Mouse (Mus musculus) CH12.LX (cell line): ENCODE measurements at regions not wholly inside any gene's neighbourhood (a gene's known extent, or its start where the extent isn't known, plus 50 kb on each side); places are given as distances from the start of the nearest gene placed in this dataset.

Experiments used
- DNase-seq: peaks from one replicate; pipeline ENCODE4 v3.0.0-alpha.2; 2013; ENCODE audit errors: extremely low read depth
- H3K27ac ChIP-seq: 2 replicates; pipeline ENCODE4 v1.5.1; 2012; ENCODE audit warnings: low read depth, mild to moderate bottlenecking, control low read depth, moderate library complexity; ENCODE audit not compliant: insufficient read depth
- H3K27me3 ChIP-seq: replicated peaks from 2 replicates; pipeline ENCODE3; 2012; ENCODE audit warnings: inconsistent platforms
- H3K36me3 ChIP-seq, 2 experiments: replicated peaks in 1 of 2; 2 replicates each; pipeline versions ENCODE3 to v1.6.1; 2012; ENCODE audit warnings: inconsistent platforms in 1 of 2, low read length in 1 of 2, mild to moderate bottlenecking in 1 of 2, mixed read lengths in 1 of 2, moderate library complexity in 1 of 2; ENCODE audit not compliant: control insufficient read depth in 1 of 2, insufficient read depth in 1 of 2
- H3K4me1 ChIP-seq, 2 experiments: 2 replicates each; pipeline ENCODE4 v1.6.1; 2012; ENCODE audit warnings: inconsistent platforms in 1 of 2, moderate library complexity in 1 of 2; ENCODE audit not compliant: insufficient read depth in 2 of 2, control insufficient read depth in 1 of 2
- H3K4me2 ChIP-seq: 2 replicates; pipeline ENCODE4 v1.6.1; 2012; ENCODE audit warnings: low read depth, mild to moderate bottlenecking, control low read depth; ENCODE audit not compliant: poor library complexity, insufficient read depth, severe bottlenecking
- H3K4me3 ChIP-seq, 3 experiments: fragments of 150-350 bp in 1 of 3; sonication (generic) in 1 of 3; replicated peaks in 1 of 3; 2 replicates each; pipeline versions ENCODE3 to v1.5.1; 2011 to 2012; ENCODE audit warnings: low read depth in 2 of 3, low read length in 2 of 3, mild to moderate bottlenecking in 2 of 3, moderate library complexity in 2 of 3, control low read depth in 1 of 3, improper control_type of control experiment in 1 of 3, inconsistent platforms in 1 of 3, mixed read lengths in 1 of 3; ENCODE audit not compliant: poor library complexity in 1 of 3
- H3K79me2 ChIP-seq: replicated peaks from 2 replicates; pipeline ENCODE4 v1.6.1; 2012; ENCODE audit warnings: mild to moderate bottlenecking, moderate library complexity; ENCODE audit not compliant: control insufficient read depth, poor library complexity, insufficient read depth, severe bottlenecking; ENCODE audit errors: extremely low read depth
- H3K9ac ChIP-seq: 2 replicates; pipeline ENCODE4 v1.6.1; 2012; ENCODE audit warnings: low read depth, mild to moderate bottlenecking, control low read depth, moderate library complexity; ENCODE audit not compliant: insufficient read depth
- H3K9me3 ChIP-seq: replicated peaks from 2 replicates; pipeline ENCODE3; 2012; ENCODE audit warnings: low read length, inconsistent platforms, mixed read lengths
- BHLHE40 ChIP-seq: IDR thresholded peaks from 2 replicates; pipeline ENCODE4 v1.6.1; 2011; ENCODE audit warnings: mild to moderate bottlenecking, low read depth, low read length, improper control_type of control experiment
- CTCF ChIP-seq, 2 experiments: IDR thresholded peaks in 1 of 2; conservative IDR thresholded peaks in 1 of 2; 2 replicates each; pipeline ENCODE4 v1.5.1; 2011 to 2012; ENCODE audit warnings: low read depth in 2 of 2, low read length in 2 of 2, improper control_type of control experiment in 1 of 2, inconsistent platforms in 1 of 2, mild to moderate bottlenecking in 1 of 2, moderate library complexity in 1 of 2
- ELF1 ChIP-seq: IDR thresholded peaks from 2 replicates; pipeline ENCODE4 v1.6.1; 2014; ENCODE audit warnings: low read depth, mild to moderate bottlenecking, inconsistent platforms, low read length, improper control_type of control experiment
- MAZ ChIP-seq: IDR thresholded peaks from 2 replicates; pipeline ENCODE4 v1.6.1; 2012; ENCODE audit warnings: low read depth, mild to moderate bottlenecking, inconsistent platforms, low read length, improper control_type of control experiment, moderate library complexity
- NRF1 ChIP-seq: IDR thresholded peaks from 2 replicates; pipeline ENCODE4 v1.6.1; 2014; ENCODE audit warnings: low read depth, mild to moderate bottlenecking, inconsistent platforms, low read length, improper control_type of control experiment, moderate library complexity
- RAD21 ChIP-seq: IDR thresholded peaks from 2 replicates; pipeline ENCODE4 v1.6.1; 2011; ENCODE audit warnings: low read depth, mild to moderate bottlenecking, low read length, improper control_type of control experiment, moderate library complexity
- RCOR1 ChIP-seq: conservative IDR thresholded peaks from 2 replicates; pipeline ENCODE4 v1.6.1; 2012; ENCODE audit warnings: low read depth, mild to moderate bottlenecking, inconsistent platforms, low read length, improper control_type of control experiment
- SMC3 ChIP-seq: IDR thresholded peaks from 2 replicates; pipeline ENCODE4 v1.6.1; 2011; ENCODE audit warnings: low read depth, low read length, improper control_type of control experiment
- TBP ChIP-seq: conservative IDR thresholded peaks from 2 replicates; pipeline ENCODE4 v1.6.1; 2011; ENCODE audit warnings: low read depth, low read length, improper control_type of control experiment
- TCF12 ChIP-seq: IDR thresholded peaks from 2 replicates; pipeline ENCODE4 v1.6.1; 2014; ENCODE audit warnings: low read depth, mild to moderate bottlenecking, inconsistent platforms, low read length, improper control_type of control experiment
- USF1 ChIP-seq: IDR thresholded peaks from 2 replicates; pipeline ENCODE4 v1.6.1; 2014; ENCODE audit warnings: low read depth, mild to moderate bottlenecking, inconsistent platforms, low read length, improper control_type of control experiment
- USF2 ChIP-seq: conservative IDR thresholded peaks from 2 replicates; pipeline ENCODE4 v1.6.1; 2011; ENCODE audit warnings: low read depth, low read length, improper control_type of control experiment
- ZNF384 ChIP-seq: IDR thresholded peaks from 2 replicates; pipeline ENCODE4 v1.6.1; 2012; ENCODE audit warnings: low read depth, low read length, improper control_type of control experiment, inconsistent platforms
- dilution Hi-C: fragments of 300-500 bp; cut with MboI; formaldehyde crosslinking; loops from 2 replicates; pipeline ENCODE4 v1.14.3; 2020; ENCODE audit warnings: low sequenced_read_pairs; ENCODE audit not compliant: extremely low pct_unique_long_range_greater_than_20kb, extremely low pct_ligation_motif_present
- in situ Hi-C: fragments of 300-500 bp; cut with MboI; formaldehyde crosslinking; loops from 3 replicates; pipeline ENCODE4 v1.14.3; 2019; ENCODE audit warnings: low sequenced_read_pairs, low pct_ligation_motif_present, low pct_unique_long_range_greater_than_20kb, mixed read lengths

- H3K27ac ChIP-seq: no peak overlapping the region
- no peak overlapping the region for H3K4me3 ChIP-seq
- in situ Hi-C loops: no loop called here
- DNase-seq: peak; percentile 41
- dilution Hi-C loops: no loop called here
- no peak overlapping the region for H3K9ac ChIP-seq
- no peaks in the 10 kb centered on the region for H3K4me1 ChIP-seq
- no peak overlapping the region for H3K4me2 ChIP-seq
- no peak for TF ChIP-seq BHLHE40
- peak; percentile 60 for TF ChIP-seq SMC3
- peak in 1 of 2 experiments; percentile 61; a peak in 2 of 4 replicates for TF ChIP-seq CTCF (conservative IDR thresholded peaks at IDR 0.05 in 1 of 2, IDR thresholded peaks at IDR 0.05 in 1 of 2; ENCODE audit: low read depth in 2 of 2, low read length in 2 of 2)
- peak; percentile 90 for TF ChIP-seq ZNF384
- TF ChIP-seq RAD21: peak; percentile 73
- TF ChIP-seq NRF1: no peak
- TF ChIP-seq, all 38 proteins: peak for 4
- no peaks in the 10 kb centered on the region for H3K27me3 ChIP-seq
- no peaks in the 10 kb centered on the region for H3K9me3 ChIP-seq
- H3K79me2 ChIP-seq: no peaks in the 10 kb centered on the region
- no peaks in the 10 kb centered on the region for H3K36me3 ChIP-seq
Measured at GRCm38 (mm10) chr7:39716340-39717150, 199.0 kb downstream of the Zfp619 start.

DNA sequence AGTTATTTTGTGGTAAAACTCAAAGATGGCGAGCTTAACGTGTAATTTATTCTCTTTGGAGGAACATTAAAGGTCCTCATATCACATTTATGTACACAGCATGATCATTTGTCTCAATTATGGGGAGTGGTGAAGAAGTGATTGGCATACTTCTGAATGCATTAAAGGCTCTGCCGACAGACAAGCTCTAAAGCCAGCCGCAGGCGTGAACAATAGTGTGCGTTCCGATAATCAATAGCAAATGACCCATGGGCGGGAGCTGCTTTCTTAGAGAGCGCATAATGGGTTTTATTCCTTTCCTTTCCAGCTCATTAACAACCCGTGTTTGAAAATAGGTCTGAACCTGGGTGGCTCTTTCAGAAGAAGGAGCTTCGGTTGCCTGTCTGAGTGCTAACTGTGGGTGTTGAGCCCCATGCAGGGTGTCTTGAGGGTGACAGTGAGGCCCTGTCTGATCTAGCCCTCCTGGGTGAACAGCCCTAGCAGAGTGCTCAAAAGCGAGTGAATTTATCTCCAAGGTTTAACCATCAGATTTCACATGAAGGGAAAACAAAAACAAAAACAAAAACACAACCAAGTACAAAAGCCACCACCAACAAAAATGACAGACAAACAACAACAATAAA lies 210.5 kb downstream of the Zfp619 start:
- in situ Hi-C loops: no loop called here
- dilution Hi-C loops: no loop called here
- no peaks in the 10 kb centered on the region for H3K36me3 ChIP-seq
- no peak overlapping the region for H3K9ac ChIP-seq
- no peak for DNase-seq
- H3K27me3 ChIP-seq: no peaks in the 10 kb centered on the region
- H3K4me1 ChIP-seq: peaks cover 0 to 20% of the 10 kb centered on the region in 2 experiments; a peak in 2 of 4 replicates
- H3K4me2 ChIP-seq: no peak overlapping the region
- TF ChIP-seq SMC3 (no peak), TBP (no peak), RCOR1 (no peak), USF2 (no peak), RAD21 (no peak), TCF12 (no peak)
- no peak overlapping the region for H3K27ac ChIP-seq
- H3K9me3 ChIP-seq: no peaks in the 10 kb centered on the region
- H3K79me2 ChIP-seq: no peaks in the 10 kb centered on the region
- no peak overlapping the region for H3K4me3 ChIP-seq

- Histone ChIP-seq H3K79me2 (no peaks in the 10 kb centered on the region), H3K36me3 (no peaks in the 10 kb centered on the region), H3K27me3 (no peaks in the 10 kb centered on the region), H3K4me3 (no peak overlapping the region), H3K9me3 (no peaks in the 10 kb centered on the region), H3K9ac (no peak overlapping the region), H3K4me1 (peaks cover 0 to 20% of the 10 kb centered on the region in 2 experiments; a peak in 2 of 4 replicates), H3K27ac (no peak overlapping the region), H3K4me2 (no peak overlapping the region)
- dilution Hi-C loops: no loop called here
- in situ Hi-C loops: no loop called here
- TF ChIP-seq MAZ (no peak), USF1 (no peak), ELF1 (no peak)
- no peak for DNase-seq
Measured at GRCm38 (mm10) chr7:39728930-39729329, 211.4 kb downstream of the Zfp619 start.
